Mouse (Mus musculus) G1E (cell line): Measurements from ENCODE around the gene Cdh5.

Experiments
- CTCF ChIP-seq: IDR thresholded peaks from 2 replicates; pipeline ENCODE4 v1.5.1; 2012; ENCODE audit warnings: low read depth, low read length, inconsistent platforms, mixed read lengths
- GATA1 ChIP-seq: IDR thresholded peaks from 2 replicates; pipeline ENCODE4 v1.6.1; 2012; ENCODE audit warnings: borderline replicate concordance, low read length, inconsistent platforms, mixed read lengths

DNA sequence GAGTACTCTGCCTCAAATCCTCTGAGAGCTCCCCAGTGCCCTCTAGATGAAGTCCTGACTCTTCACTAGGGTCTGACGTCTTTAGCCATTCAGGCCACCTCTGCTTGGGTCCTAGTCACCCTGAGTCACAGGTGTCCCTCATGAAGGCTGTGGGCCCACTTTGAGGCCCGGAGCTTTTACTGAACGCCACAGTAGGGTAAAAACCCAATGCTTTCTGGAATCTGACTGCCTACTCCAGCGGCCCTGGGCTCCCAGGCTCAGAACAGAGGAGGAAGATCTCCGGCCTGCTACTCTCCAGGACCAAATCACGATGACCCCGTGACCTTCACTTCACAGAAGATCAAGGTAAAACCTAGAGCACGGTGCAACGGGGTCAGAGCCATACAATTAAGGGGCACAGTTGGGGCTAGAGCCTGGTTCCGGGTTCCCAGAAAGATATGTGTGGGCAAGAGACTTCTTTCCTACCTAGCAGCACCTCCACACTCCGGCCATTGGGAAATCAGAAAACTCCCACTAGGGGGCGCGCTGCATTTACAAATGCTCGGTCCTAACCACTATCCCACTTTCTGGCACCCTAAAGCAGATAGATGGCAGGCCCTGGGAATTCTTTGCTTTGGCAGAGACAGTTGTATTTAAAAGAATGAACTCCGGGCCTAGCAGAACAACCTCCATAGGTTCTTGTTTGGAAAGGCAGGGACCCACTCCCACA lies 44.7 kb downstream of the Cdh5 start:
- TF ChIP-seq CTCF (no peak), GATA1 (no peak)
